28 mouse cellular contexts compared by ENCODE assay signal in the genomic region with DNA sequence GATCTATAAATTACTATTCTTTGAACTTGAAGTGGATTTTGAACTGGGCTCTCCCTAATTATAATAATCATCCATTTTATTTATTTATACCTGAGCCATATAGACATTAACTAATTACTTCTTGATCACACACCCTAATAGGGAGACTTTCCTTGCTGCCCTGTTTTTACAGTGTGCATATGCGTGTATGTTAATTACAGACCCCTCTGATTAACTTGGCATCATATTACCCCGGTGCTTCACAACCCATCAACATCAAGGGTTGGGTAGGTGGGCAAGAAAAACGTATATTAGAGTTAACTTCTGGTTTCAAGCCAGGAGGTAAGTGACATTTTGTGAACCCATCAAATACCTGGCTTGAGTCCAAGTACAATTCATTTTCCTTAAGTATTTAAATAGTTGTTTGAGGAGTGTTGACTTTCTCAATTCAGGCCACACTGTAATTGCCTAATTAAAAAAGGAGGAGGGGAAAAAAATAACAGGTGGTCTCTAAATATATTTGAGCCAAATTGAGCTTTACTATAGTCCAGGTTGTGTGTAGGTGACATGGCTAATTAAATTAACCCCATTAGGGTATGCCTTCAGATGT.
DNase-seq lines count a peak whose midpoint lies in the region; ATAC-seq and TF ChIP-seq lines count a peak whose summit lies in the region.
"Had no signal": no experiment of that assay in that cellular context is flagged by ENCODE, and none has a peak within 500 bp of the region (broad histone marks: within the 10 kb centered on the region; RNA-seq: fewer than 3 reads in every experiment).

No protein-coding gene starts in this region.

- no peak overlapping the region for H3K4me3 ChIP-seq in embryonic facial prominence, embryonic 14.5 days (ENCODE audit: low read depth, low read length)
- no peak overlapping the region for H3K4me3 ChIP-seq in embryonic facial prominence, embryonic 10.5 days
- no peak overlapping the region for H3K4me3 ChIP-seq in forebrain, embryonic 14.5 days (ENCODE audit: low read depth, low read length)
- H3K4me3 ChIP-seq in forebrain, embryonic 10.5 days, result no peak overlapping the region
- H3K4me3 ChIP-seq in liver, postnatal 0 days (ENCODE audit: low read depth, low read length), result no peak overlapping the region
- no peak overlapping the region for H3K4me3 ChIP-seq in lung, postnatal 0 days (ENCODE audit: low read depth, low read length)
- H3K4me3 ChIP-seq: embryonic facial prominence, embryonic 12.5 days; embryonic facial prominence, embryonic 15.5 days; erythroblast, embryonic 14.5 days; forebrain, embryonic 12.5 days had no signal

- H3K4me1 ChIP-seq in embryonic facial prominence, embryonic 14.5 days (ENCODE audit: control insufficient read depth, insufficient read depth, low read length), result peaks cover 9% of the 10 kb centered on the region
- peaks cover 27% of the 10 kb centered on the region for H3K4me1 ChIP-seq in embryonic facial prominence, embryonic 10.5 days
- H3K4me1 ChIP-seq in forebrain, embryonic 14.5 days (ENCODE audit: control insufficient read depth, insufficient read depth, low read length), result no peaks in the 10 kb centered on the region
- peaks cover 24% of the 10 kb centered on the region for H3K4me1 ChIP-seq in forebrain, embryonic 10.5 days
- H3K4me1 ChIP-seq in liver, postnatal 0 days (ENCODE audit: insufficient read depth), result peaks cover 26% of the 10 kb centered on the region
- H3K4me1 ChIP-seq in lung, postnatal 0 days (ENCODE audit: insufficient read depth, low read depth, low read length), result peaks cover 2% of the 10 kb centered on the region; the same call in 1 of the 2 replicates

- H3K9ac ChIP-seq in embryonic facial prominence, embryonic 14.5 days (ENCODE audit: low read depth, low read length), result no peak overlapping the region
- H3K9ac ChIP-seq in forebrain, embryonic 14.5 days (ENCODE audit: low read length), result no peak overlapping the region
- no peak overlapping the region for H3K9ac ChIP-seq in liver, postnatal 0 days (replicated peaks)
- H3K9ac ChIP-seq in lung, postnatal 0 days (replicated peaks; ENCODE audit: low read depth), result no peak overlapping the region
- H3K9ac ChIP-seq: embryonic facial prominence, embryonic 12.5 days; embryonic facial prominence, embryonic 15.5 days; forebrain, embryonic 12.5 days had no signal

- no peak for DNase-seq in embryonic facial prominence, embryonic 14.5 days (ENCODE audit: low spot score)
- DNase-seq in embryonic facial prominence, embryonic 10.5 days (ENCODE audit: low spot score), result no peak
- DNase-seq in forebrain, embryonic 14.5 days (ENCODE audit: low spot score), result peak; percentile 65
- no peak for DNase-seq in forebrain, embryonic 10.5 days (ENCODE audit: extremely low spot score, low spot score)
- DNase-seq in liver, postnatal 0 days, result no peak
- DNase-seq in liver, result no peak
- peak; percentile 24 for DNase-seq in lung, postnatal 25 days (ENCODE audit: low spot score)
- DNase-seq in lung, postnatal 0 days (ENCODE audit: low spot score), result no peak
- DNase-seq: adrenal gland, adult 8-10 months; adrenal gland, postnatal 14 days; adrenal gland, postnatal 36 days; B cell, adult 2 months; cerebellum, adult 11 months; cerebellum, adult 18-20 months; cerebellum, adult 8-10 months; cerebellum, adult 9-11 months; cerebellum, postnatal 14 days; cerebellum, postnatal 36 days; embryo, embryonic 11 days had no signal

- no peak for TF ChIP-seq EP300 in liver, postnatal 0 days (IDR thresholded peaks at IDR 0.05; ENCODE audit: low read depth)
- no peak for TF ChIP-seq EP300 in lung, postnatal 0 days (IDR thresholded peaks at IDR 0.05)

- no peak for TF ChIP-seq CTCF in liver, postnatal 0 days (IDR thresholded peaks at IDR 0.05; ENCODE audit: low read depth)
- TF ChIP-seq CTCF in lung, postnatal 0 days (IDR thresholded peaks at IDR 0.05), result no peak

- H3K27me3 ChIP-seq in embryonic facial prominence, embryonic 14.5 days (replicated peaks; ENCODE audit: control insufficient read depth, insufficient read depth, low read length), result no peaks in the 10 kb centered on the region
- no peaks in the 10 kb centered on the region for H3K27me3 ChIP-seq in embryonic facial prominence, embryonic 10.5 days (replicated peaks; ENCODE audit: low read depth, poor library complexity, severe bottlenecking)
- H3K27me3 ChIP-seq in forebrain, embryonic 14.5 days (replicated peaks; ENCODE audit: control insufficient read depth, insufficient read depth, low read length), result no peaks in the 10 kb centered on the region
- H3K27me3 ChIP-seq in forebrain, embryonic 10.5 days (ENCODE audit: poor library complexity, severe bottlenecking), result peaks cover 4% of the 10 kb centered on the region; the same call in 1 of the 2 replicates
- no peaks in the 10 kb centered on the region for H3K27me3 ChIP-seq in liver, postnatal 0 days (ENCODE audit: insufficient read depth, low read length)
- H3K27me3 ChIP-seq in lung, postnatal 0 days (replicated peaks; ENCODE audit: insufficient read depth, low read length), result no peaks in the 10 kb centered on the region
- H3K27me3 ChIP-seq: CH12.LX; embryonic facial prominence, embryonic 12.5 days; embryonic facial prominence, embryonic 15.5 days; Patski had no signal

- no peaks in the 10 kb centered on the region for H3K9me3 ChIP-seq in embryonic facial prominence, embryonic 14.5 days (ENCODE audit: control insufficient read depth, low read length)
- no peaks in the 10 kb centered on the region for H3K9me3 ChIP-seq in embryonic facial prominence, embryonic 10.5 days
- H3K9me3 ChIP-seq in forebrain, embryonic 14.5 days (replicated peaks; ENCODE audit: control insufficient read depth, low read length), result no peaks in the 10 kb centered on the region
- no peaks in the 10 kb centered on the region for H3K9me3 ChIP-seq in forebrain, embryonic 10.5 days
- H3K9me3 ChIP-seq in liver, postnatal 0 days (ENCODE audit: low read length), result no peaks in the 10 kb centered on the region
- no peaks in the 10 kb centered on the region for H3K9me3 ChIP-seq in lung, postnatal 0 days (ENCODE audit: low read length)
- H3K9me3 ChIP-seq: embryonic facial prominence, embryonic 12.5 days; embryonic facial prominence, embryonic 15.5 days; forebrain, embryonic 12.5 days; G1E had no signal

- H3K4me2 ChIP-seq in embryonic facial prominence, embryonic 14.5 days (ENCODE audit: low read depth, low read length), result no peak overlapping the region
- no peak overlapping the region for H3K4me2 ChIP-seq in forebrain, embryonic 14.5 days (ENCODE audit: low read length)
- no peak overlapping the region for H3K4me2 ChIP-seq in liver, postnatal 0 days (ENCODE audit: low read depth, low read length)
- no peak overlapping the region for H3K4me2 ChIP-seq in lung, postnatal 0 days (replicated peaks; ENCODE audit: low read depth, low read length)
- H3K4me2 ChIP-seq: embryonic facial prominence, embryonic 12.5 days; embryonic facial prominence, embryonic 15.5 days; forebrain, embryonic 12.5 days had no signal

- 42% methylated on average over 3 of the region's 3 CpGs for WGBS in embryonic facial prominence, embryonic 14.5 days
- WGBS in embryonic facial prominence, embryonic 10.5 days, result 65% methylated on average over 3 of the region's 3 CpGs
- 20% methylated on average over 3 of the region's 3 CpGs for WGBS in forebrain, embryonic 14.5 days
- WGBS in forebrain, embryonic 10.5 days, result 80% methylated on average over 3 of the region's 3 CpGs
- WGBS in liver, postnatal 0 days (ENCODE audit: insufficient replicate concordance), result 61% methylated on average over 3 of the region's 3 CpGs
- WGBS in lung, postnatal 0 days, result 41% methylated on average over 3 of the region's 3 CpGs

- ATAC-seq in embryonic facial prominence, embryonic 14.5 days (ENCODE audit: low read depth), result 0 out of 2 replicates have a peak, but pooled peaks have one; percentile 26
- peak; percentile 74 for ATAC-seq in forebrain, embryonic 14.5 days
- ATAC-seq in liver, postnatal 0 days, result no peak
- ATAC-seq in lung, postnatal 0 days, result no peak
- ATAC-seq: activated CD4-positive, CD25-positive, alpha-beta regulatory T cell, adult 4 months; CD4-positive, CD25-positive, alpha-beta regulatory T cell, adult 4 months; Patski had no signal

- H3K27ac ChIP-seq in embryonic facial prominence, embryonic 14.5 days (replicated peaks; ENCODE audit: low read depth, low read length), result no peak overlapping the region
- H3K27ac ChIP-seq in embryonic facial prominence, embryonic 10.5 days (replicated peaks), result no peak overlapping the region
- H3K27ac ChIP-seq in forebrain, embryonic 14.5 days (ENCODE audit: low read depth, low read length), result no peak overlapping the region
- H3K27ac ChIP-seq in forebrain, embryonic 10.5 days, result no peak overlapping the region
- peak overlapping the region; percentile 11; the same call in 1 of the 2 replicates for H3K27ac ChIP-seq in liver, postnatal 0 days (ENCODE audit: low read depth)
- no peak overlapping the region for H3K27ac ChIP-seq in lung, postnatal 0 days (ENCODE audit: low read length)
- H3K27ac ChIP-seq: embryonic facial prominence, embryonic 12.5 days; embryonic facial prominence, embryonic 15.5 days; forebrain, embryonic 12.5 days had no signal

- H3K36me3 ChIP-seq in embryonic facial prominence, embryonic 14.5 days (ENCODE audit: control insufficient read depth, insufficient read depth, low read length), result no peaks in the 10 kb centered on the region
- no peaks in the 10 kb centered on the region for H3K36me3 ChIP-seq in embryonic facial prominence, embryonic 10.5 days (replicated peaks)
- no peaks in the 10 kb centered on the region for H3K36me3 ChIP-seq in forebrain, embryonic 14.5 days (ENCODE audit: control insufficient read depth, insufficient read depth, low read length)
- no peaks in the 10 kb centered on the region for H3K36me3 ChIP-seq in forebrain, embryonic 10.5 days (replicated peaks)
- H3K36me3 ChIP-seq in liver, postnatal 0 days (replicated peaks; ENCODE audit: insufficient read depth, low read length), result no peaks in the 10 kb centered on the region
- H3K36me3 ChIP-seq in lung, postnatal 0 days (ENCODE audit: insufficient read depth, low read length), result no peaks in the 10 kb centered on the region
- H3K36me3 ChIP-seq: embryonic facial prominence, embryonic 12.5 days; embryonic facial prominence, embryonic 15.5 days; forebrain, embryonic 12.5 days; G1E had no signal

Comparison
In these comparisons a context has a peak if more than half of its experiments do, and no peak if none do; other contexts are left out.
1. DNase-seq: peak in forebrain, embryonic 14.5 days (single experiment) and lung, postnatal 25 days (single experiment); none in embryonic facial prominence, embryonic 14.5 days (single experiment), embryonic facial prominence, embryonic 10.5 days (single experiment), forebrain, embryonic 10.5 days (single experiment), liver, postnatal 0 days (single experiment), liver (single experiment) and lung, postnatal 0 days (single experiment).
2. ATAC-seq: peak in embryonic facial prominence, embryonic 14.5 days (single experiment) and forebrain, embryonic 14.5 days (single experiment); none in liver, postnatal 0 days (single experiment) and lung, postnatal 0 days (single experiment).